Mouse (Mus musculus) forebrain, postnatal 0 days (tissue): ENCODE data around the gene Polr1e. TPM values are rescaled to one million over a fixed set of nuclear protein-coding genes. Genes with fewer than 3 reads are reported as not detected.
"Not testable (repeated sequence)": the region's sequence is repeated elsewhere in the genome, so short reads cannot be mapped to it uniquely, and the experiment has no call there.

Source experiments
- ATAC-seq: fragments of 200-750 bp; cut with Nextera tagmentation; 2 replicates; pipeline ENCODE4 v1.8.0; 2017; ENCODE audit warnings: mild to moderate bottlenecking, moderate library complexity
- DNase-seq: peaks from one replicate; pipeline ENCODE4 v3.0.0-alpha.2; 2015
- H3K27ac ChIP-seq: fragments of 300-500 bp; sonication (generic); 2 replicates; pipeline ENCODE4 v1.5.1; 2014; ENCODE audit warnings: low read depth, mild to moderate bottlenecking, antibody characterized with exemption, low read length, moderate library complexity, mixed read lengths
- H3K27me3 ChIP-seq: fragments of 300-500 bp; sonication (generic); 2 replicates; pipeline ENCODE4 v1.6.1; 2014; ENCODE audit warnings: mild to moderate bottlenecking, low read length, mixed read lengths; ENCODE audit not compliant: insufficient read depth
- H3K36me3 ChIP-seq: fragments of 300-500 bp; sonication (generic); 2 replicates; pipeline ENCODE4 v1.6.1; 2014; ENCODE audit warnings: mild to moderate bottlenecking, moderate library complexity; ENCODE audit not compliant: insufficient read depth
- H3K4me1 ChIP-seq: fragments of 300-500 bp; sonication (generic); 2 replicates; pipeline ENCODE4 v1.6.1; 2014; ENCODE audit warnings: antibody characterized with exemption; ENCODE audit not compliant: insufficient read depth
- H3K4me2 ChIP-seq: fragments of 300-500 bp; sonication (generic); 2 replicates; pipeline ENCODE4 v1.6.1; 2014; ENCODE audit warnings: low read depth, mild to moderate bottlenecking, moderate library complexity
- H3K4me3 ChIP-seq: fragments of 300-500 bp; sonication (generic); 2 replicates; pipeline ENCODE4 v1.5.1; 2014; ENCODE audit warnings: low read depth, low read length, mixed read lengths
- H3K9ac ChIP-seq: fragments of 300-500 bp; sonication (generic); 2 replicates; pipeline ENCODE4 v1.6.1; 2014; ENCODE audit warnings: mild to moderate bottlenecking
- H3K9me3 ChIP-seq: fragments of 300-500 bp; sonication (generic); 2 replicates; pipeline ENCODE4 v1.6.1; 2016; ENCODE audit warnings: low read length
- CTCF ChIP-seq: sonication (generic); IDR thresholded peaks from 2 replicates; pipeline ENCODE4 v1.5.1; 2016; ENCODE audit warnings: antibody characterized with exemption, control low read depth, low read depth
- WGBS: fragments of 180-500 bp; shearing (Covaris S2); extraction: QIAGEN DNeasy Blood & Tissue Kit; methylation state at CpG from one replicate; pipeline ENCODE4 v1.1.7; 2014; 5-methylcytosine and 5-hydroxymethylcytosine counted together
- polyA plus RNA-seq: library from polyadenylated mRNA; unstranded; fragments of >200 nt; fragmentation: Nextera tagmentation; extraction: Ambion mirVana; gene quantifications from 2 replicates; pipeline ENCODE4 v1.2.1, GENCODE M21; 2015
- total RNA-seq: library from RNA; depleted of rRNA; stranded (reverse); fragments of >200 nt; gene quantifications from 2 replicates; pipeline ENCODE4 v1.2.3, GENCODE M21; 2014

Polr1e gene
- total and polyA plus RNA-seq, 2 experiments from 2014 or later = 13.4 to 23.7 TPM

DNA sequence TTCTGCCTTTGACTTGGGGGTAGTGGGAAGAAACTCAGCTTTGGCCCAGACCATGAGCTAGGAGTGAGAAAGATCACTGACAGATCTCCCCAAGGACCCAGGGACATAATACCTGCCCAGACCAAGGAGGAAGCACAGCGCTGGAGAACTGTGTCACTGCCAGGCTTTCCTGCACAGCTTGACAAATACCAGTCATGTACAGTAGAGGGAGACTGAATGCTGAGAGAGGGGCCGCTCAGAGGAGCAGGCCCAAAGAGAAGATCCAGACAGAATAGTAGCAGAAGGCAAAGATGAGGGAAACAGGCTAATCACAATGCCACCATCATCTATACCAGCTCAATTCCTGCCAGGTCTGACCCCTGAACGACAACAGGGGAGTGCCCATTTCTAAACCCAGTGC is 36.5 kb downstream of the Polr1e start:
- 52% methylated on average over 3 of the region's 3 CpGs for WGBS

DNA sequence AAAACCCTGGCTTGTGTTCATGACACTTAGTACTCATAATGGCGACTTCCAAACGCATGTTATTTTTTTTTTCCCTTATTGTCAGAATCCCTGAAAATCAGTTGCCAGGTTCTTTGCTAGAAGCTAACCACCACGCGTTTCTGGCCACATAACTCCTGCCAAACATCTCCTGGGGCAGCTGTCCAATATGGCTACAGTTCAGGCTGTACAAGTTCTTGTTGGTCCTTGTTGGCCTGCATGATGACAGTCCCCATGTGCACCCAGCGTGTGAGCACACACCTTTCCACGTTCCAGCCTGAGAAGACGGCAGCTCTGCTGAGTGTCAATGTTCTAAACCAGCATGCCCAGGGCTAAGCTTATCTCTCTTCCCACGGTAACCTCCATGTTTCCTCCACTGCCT is 37.1 kb downstream of the Polr1e start:
- no peaks in the 10 kb centered on the region for H3K9me3 ChIP-seq
- TF ChIP-seq CTCF = no peak
- H3K9ac ChIP-seq = no peak overlapping the region
- no peaks in the 10 kb centered on the region for H3K4me1 ChIP-seq
- WGBS = 79% methylated on average over 8 of the region's 8 CpGs
- H3K27me3 ChIP-seq = no peaks in the 10 kb centered on the region
- H3K27ac ChIP-seq = no peak overlapping the region
- no peak for ATAC-seq
- no peak for DNase-seq
- H3K36me3 ChIP-seq = peaks cover 48% of the 10 kb centered on the region
- H3K4me3 ChIP-seq = no peak overlapping the region
- H3K4me2 ChIP-seq = no peak overlapping the region

More for the DNA sequence above, 36.5 kb downstream of the Polr1e start:
- peak; percentile 72 for TF ChIP-seq CTCF
- H3K27ac ChIP-seq = no peak overlapping the region
- DNase-seq (peak; percentile 29), ATAC-seq (peak; percentile 82)
- H3K4me2 ChIP-seq = no peak overlapping the region
- no peaks in the 10 kb centered on the region for H3K27me3 ChIP-seq
- H3K4me1 ChIP-seq = no peaks in the 10 kb centered on the region
- no peak overlapping the region for H3K4me3 ChIP-seq
- H3K9ac ChIP-seq = no peak overlapping the region
- no peaks in the 10 kb centered on the region for H3K9me3 ChIP-seq
- H3K36me3 ChIP-seq = peaks cover 47% of the 10 kb centered on the region

DNA sequence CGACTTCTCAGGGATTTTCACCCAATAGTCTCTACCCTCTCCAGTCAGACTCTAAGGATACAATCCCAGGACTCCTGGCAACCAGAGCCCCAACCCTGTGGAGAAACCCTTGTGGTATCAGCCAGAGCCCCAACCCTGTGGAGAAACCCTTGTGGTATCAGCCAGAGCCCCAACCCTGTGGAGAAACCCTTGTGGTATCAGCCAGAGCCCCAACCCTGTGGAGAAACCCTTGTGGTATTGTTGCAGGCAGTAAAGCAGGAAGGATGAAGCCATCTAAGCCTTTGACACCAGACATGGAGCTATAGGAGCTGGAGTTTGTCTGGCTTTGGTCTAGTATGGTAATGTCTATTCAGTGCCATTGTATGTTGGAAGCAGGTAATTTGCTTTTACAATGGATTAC is 45.5 kb downstream of the Polr1e start:
- not testable (repeated sequence) for ATAC-seq, DNase-seq, H3K9ac ChIP-seq, H3K27me3 ChIP-seq, H3K9me3 ChIP-seq, H3K4me3 ChIP-seq, H3K27ac ChIP-seq, H3K4me2 ChIP-seq, H3K4me1 ChIP-seq
- 67% methylated on average over 1 of the region's 1 CpGs for WGBS
- H3K36me3 ChIP-seq = peaks cover 31% of the 10 kb centered on the region

DNA sequence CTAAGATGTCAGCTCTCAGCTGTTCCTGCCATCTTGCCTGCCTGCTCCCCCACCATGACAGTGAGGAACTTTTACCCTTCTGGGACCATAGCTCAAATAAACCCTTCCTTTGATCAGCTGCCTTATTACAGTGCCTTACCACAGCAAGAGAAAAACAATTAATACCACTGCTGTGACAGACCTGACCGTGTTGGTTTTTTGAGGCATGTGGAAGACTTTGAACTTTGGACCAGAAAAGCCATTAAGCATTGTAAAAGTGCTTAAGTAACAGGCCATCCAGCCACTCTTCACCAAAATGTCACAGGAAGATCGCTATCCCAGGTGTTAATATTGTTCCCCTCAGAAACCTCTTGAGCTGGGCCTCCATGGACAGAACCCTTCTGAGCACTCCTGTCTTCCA is 46.2 kb downstream of the Polr1e start:
- H3K4me3 ChIP-seq = no peak overlapping the region
- H3K9me3 ChIP-seq = no peaks in the 10 kb centered on the region
- ATAC-seq (no peak), DNase-seq (no peak)
- H3K4me2 ChIP-seq = no peak overlapping the region
- H3K27ac ChIP-seq = no peak overlapping the region
- H3K36me3 ChIP-seq = peaks cover 24% of the 10 kb centered on the region
- 0 out of 2 replicates have a peak, but pooled peaks cover 2% of the 10 kb centered on the region for H3K4me1 ChIP-seq
- H3K9ac ChIP-seq = no peak overlapping the region
- 88% methylated on average over 2 of the region's 2 CpGs for WGBS
- no peak for TF ChIP-seq CTCF
- H3K27me3 ChIP-seq = no peaks in the 10 kb centered on the region

DNA sequence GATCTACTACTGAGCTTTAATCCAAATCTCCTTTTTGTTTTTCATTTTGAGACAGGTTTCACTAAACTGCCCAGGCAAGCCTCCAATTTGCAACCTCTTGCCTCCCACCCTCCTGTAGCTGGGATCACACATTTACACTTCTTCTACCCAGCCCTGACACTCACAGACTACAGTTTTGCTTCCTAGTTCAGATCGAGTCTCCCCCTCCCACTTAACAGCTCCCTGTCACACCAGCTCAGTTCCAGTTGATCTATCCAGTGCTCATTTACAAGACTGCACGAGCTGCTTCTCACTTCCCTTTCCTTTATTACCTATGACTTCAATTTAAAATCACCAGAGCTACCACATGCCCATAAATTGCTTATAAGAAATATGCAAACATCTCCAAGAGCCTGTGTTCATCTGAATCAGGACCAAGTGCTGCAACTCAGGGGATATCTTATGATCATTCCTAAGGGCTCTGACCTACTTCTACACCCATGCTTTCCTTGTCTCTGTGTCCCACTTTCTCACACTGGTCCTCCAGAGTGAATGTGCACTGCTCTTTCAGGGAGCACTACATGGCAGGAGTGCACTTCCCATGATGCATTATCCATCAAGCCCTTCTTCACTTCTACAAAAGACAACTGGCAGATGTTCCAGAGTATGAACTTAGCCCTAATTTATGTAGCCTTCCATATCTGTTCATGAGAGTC is 47.8 kb downstream of the Polr1e start:
- H3K4me2 ChIP-seq = no peak overlapping the region
- H3K36me3 ChIP-seq = peaks cover 9% of the 10 kb centered on the region
- H3K9me3 ChIP-seq = no peaks in the 10 kb centered on the region
- no peak for ATAC-seq
- TF ChIP-seq CTCF = no peak
- H3K4me3 ChIP-seq = no peak overlapping the region
- WGBS = 39% methylated on average over 2 of the region's 2 CpGs
- H3K4me1 ChIP-seq = 0 out of 2 replicates have a peak, but pooled peaks cover 2% of the 10 kb centered on the region
- H3K27me3 ChIP-seq = no peaks in the 10 kb centered on the region
- H3K27ac ChIP-seq = no peak overlapping the region
- no peak for DNase-seq
- no peak overlapping the region for H3K9ac ChIP-seq

DNA sequence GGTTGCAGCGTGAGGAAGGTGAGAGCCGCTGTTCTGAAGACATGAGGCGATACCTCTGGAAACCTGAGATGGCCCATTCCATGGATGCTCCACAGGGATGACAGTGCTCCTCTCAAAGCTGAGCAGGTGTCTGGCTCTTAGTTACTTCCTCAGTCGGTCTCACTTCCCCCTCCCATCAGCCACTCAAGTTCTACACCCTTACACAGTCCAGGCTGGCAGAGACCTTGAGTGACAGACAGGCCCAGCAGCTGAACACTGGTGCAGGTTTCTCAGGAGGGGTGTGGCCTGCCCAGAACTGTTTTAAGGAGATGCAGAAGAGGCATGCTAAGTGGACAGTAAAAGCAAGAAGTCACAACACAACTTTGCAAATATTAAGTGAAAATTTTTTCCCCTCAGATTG is 49.4 kb downstream of the Polr1e start:
- Histone ChIP-seq H3K36me3 (no peaks in the 10 kb centered on the region), H3K4me3 (no peak overlapping the region), H3K4me2 (no peak overlapping the region), H3K27me3 (no peaks in the 10 kb centered on the region), H3K4me1 (0 out of 2 replicates have a peak, but pooled peaks cover 2% of the 10 kb centered on the region), H3K27ac (no peak overlapping the region), H3K9ac (no peak overlapping the region), H3K9me3 (no peaks in the 10 kb centered on the region)
- ATAC-seq = no peak
- DNase-seq = no peak
- WGBS = 91% methylated on average over 4 of the region's 4 CpGs
- no peak for TF ChIP-seq CTCF

DNA sequence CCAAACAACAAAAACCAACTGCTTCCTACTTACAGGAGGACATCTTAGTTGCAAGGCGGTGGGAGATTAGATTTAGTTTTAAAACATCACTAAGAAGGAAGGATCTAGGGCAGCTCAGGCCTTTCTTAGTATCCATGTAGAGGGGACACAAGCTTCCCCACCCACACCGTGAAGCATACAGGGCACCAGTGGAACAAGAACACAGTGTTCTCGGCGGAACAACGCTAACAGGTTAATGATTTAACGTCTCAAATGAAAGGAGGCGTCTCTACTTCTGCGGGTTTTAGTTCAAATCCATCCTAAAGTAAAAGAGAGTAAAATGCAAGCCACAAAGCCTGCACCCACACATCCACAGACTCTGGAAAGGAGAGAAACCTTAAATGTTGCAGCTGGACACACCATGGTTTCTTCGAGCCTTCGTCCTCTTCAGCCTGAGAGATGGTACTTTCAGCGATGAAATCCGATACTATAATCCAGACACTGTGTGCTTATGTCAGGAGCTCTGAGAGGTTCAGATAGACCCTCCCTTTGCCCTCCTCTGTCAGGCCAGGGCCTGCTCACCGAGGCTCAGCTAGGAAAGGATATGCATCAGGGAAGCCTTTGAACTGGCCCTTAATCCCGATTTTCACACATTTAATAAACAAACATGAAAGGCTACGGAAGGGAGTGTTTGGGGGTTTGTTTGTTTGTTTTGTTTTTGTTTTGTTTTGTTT is 54.0 kb downstream of the Polr1e start:
- Histone ChIP-seq H3K27ac (no peak overlapping the region), H3K9me3 (no peaks in the 10 kb centered on the region), H3K9ac (no peak overlapping the region), H3K4me2 (no peak overlapping the region), H3K4me3 (no peak overlapping the region), H3K4me1 (no peaks in the 10 kb centered on the region), H3K27me3 (no peaks in the 10 kb centered on the region), H3K36me3 (no peaks in the 10 kb centered on the region)
- no peak for TF ChIP-seq CTCF
- ATAC-seq = no peak
- DNase-seq = no peak
- WGBS = 80% methylated on average over 15 of the region's 15 CpGs
